Mouse (Mus musculus) embryonic fibroblast, embryonic 13.5 days (primary cell): ENCODE data around the gene 4930505A04Rik. TPM values are rescaled to one million over a fixed set of nuclear protein-coding genes. Genes with fewer than 3 reads are reported as not detected.

ENCODE experiments used
- H3K27ac ChIP-seq: 2 replicates; pipeline ENCODE4 v1.5.1; 2012; ENCODE audit warnings: low read length, control low read depth, inconsistent platforms; ENCODE audit not compliant: insufficient read depth
- H3K4me1 ChIP-seq: 2 replicates; pipeline ENCODE4 v1.6.1; 2011; ENCODE audit warnings: low read length; ENCODE audit not compliant: control insufficient read depth, insufficient read depth
- H3K4me3 ChIP-seq: 2 replicates; pipeline ENCODE4 v1.5.1; 2011; ENCODE audit warnings: mild to moderate bottlenecking, control low read depth, low read length; ENCODE audit not compliant: insufficient read depth
- CTCF ChIP-seq: IDR thresholded peaks from 2 replicates; pipeline ENCODE4 v1.5.1; 2011; ENCODE audit warnings: mild to moderate bottlenecking, control low read depth, low read length, moderate library complexity, borderline replicate concordance; ENCODE audit not compliant: insufficient read depth
- POLR2A ChIP-seq: IDR thresholded peaks from 2 replicates; pipeline ENCODE4 v1.6.1; 2011; ENCODE audit warnings: low read depth, mild to moderate bottlenecking, control low read depth, low read length, moderate library complexity
- polyA plus RNA-seq: library from polyadenylated mRNA; stranded (reverse); fragments of >200 nt; gene quantifications from 2 replicates; pipeline ENCODE4 v1.2.4, GENCODE M21; 2011; ENCODE audit warnings: low read depth; ENCODE audit not compliant: missing spikeins, insufficient read length

Gene 4930505A04Rik
- polyA plus RNA-seq = not detected in 2 replicates

DNA sequence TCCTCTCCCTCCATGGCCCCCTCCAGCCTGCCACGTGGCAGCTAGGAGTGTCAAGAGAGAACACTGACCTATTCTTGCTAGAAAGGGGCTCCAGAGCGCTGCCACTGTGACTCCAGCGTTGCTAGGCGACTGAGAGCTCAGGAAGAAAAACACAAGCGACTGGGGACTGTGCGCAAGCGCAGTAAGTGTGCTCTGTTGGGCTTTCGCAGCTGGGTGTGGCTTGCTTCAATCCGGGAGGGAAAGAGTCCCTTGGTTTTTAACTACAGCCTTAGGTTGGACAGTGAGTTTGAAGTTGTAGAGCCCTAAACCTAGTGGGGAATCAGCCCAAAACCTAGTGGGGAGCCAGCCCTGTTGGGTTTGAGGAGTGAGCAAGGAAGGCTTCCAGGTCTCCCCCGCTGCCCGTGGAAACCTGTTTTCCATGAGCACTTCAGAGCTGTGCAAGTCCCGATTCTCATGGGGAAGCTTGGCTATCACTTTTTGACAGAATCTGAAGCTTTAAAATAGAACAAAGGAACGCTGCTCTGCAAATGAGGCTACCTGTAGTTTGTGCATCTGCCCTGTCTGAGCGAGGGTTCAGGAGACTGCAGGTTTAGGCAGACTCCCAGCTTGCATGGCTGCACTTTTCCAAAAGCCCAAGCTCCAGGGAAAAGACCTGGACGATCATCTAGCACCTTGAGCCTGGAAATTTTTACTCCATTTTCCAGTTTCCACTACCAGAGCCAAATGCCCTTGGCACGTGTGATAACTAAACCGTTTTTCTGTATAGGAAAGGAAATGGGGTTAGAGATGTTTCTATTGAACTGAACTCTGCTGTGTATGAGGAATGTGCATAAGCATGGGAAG is at the start of gene 4930505A04Rik:
Gene 4930505A04Rik (minus strand): TSS at position 77 of the 843 bp plus-strand sequence.
- peak within 1 kb of the TSS; percentile 32 for H3K4me3 ChIP-seq
- H3K27ac ChIP-seq = no peak within 1 kb of the TSS
- TF ChIP-seq POLR2A (peak; percentile 48; the same call in 1 of the 2 replicates), CTCF (no peak)
- H3K4me1 ChIP-seq = no peaks in the 10 kb centered on the region

DNA sequence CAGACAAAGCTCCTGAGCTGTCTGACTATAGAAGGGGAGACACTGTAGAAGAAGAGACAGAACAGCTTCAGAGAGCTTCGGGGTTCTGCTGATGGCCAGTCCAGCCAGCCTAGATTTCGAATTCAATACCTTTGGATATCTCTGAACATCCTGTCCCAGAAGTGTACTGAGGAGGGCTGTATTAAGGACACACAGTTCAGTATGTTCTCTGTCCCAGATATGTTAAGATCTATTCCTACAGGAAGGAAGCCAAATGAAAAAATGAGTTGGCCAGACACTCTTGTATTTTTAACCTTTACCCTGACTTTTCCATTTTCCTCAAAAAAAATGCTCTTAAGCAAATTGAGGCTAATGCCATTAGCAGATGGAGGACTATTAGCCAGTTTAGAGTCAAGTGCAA is 45.5 kb upstream of the 4930505A04Rik start:
- no peak overlapping the region for H3K27ac ChIP-seq
- TF ChIP-seq CTCF = no peak
- no peak for TF ChIP-seq POLR2A
- H3K4me3 ChIP-seq = no peak overlapping the region
- H3K4me1 ChIP-seq = no peaks in the 10 kb centered on the region; the same call in 1 of the 2 replicates

DNA sequence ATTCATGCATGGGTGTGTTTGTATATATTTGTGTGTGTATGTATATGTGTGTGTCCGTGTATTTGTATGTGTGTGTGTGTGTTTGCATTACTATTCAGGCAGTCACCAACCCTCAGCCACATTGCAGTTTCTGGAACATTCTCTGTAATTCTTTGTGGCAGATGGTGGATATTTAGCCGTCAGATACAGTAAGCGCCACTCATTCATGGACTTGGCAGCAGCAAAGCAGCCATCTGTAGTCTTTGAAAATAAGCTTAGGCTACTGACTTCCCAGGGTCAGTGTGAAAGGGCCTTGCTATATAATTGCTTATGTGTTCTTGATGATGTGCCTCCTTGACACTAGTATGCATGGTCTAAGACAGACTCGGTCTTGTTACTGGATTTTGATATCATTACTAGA is 36.6 kb upstream of the 4930505A04Rik start:
- TF ChIP-seq POLR2A (no peak), CTCF (no peak)
- H3K4me3 ChIP-seq = no peak overlapping the region
- no peak overlapping the region for H3K27ac ChIP-seq
- no peaks in the 10 kb centered on the region for H3K4me1 ChIP-seq

DNA sequence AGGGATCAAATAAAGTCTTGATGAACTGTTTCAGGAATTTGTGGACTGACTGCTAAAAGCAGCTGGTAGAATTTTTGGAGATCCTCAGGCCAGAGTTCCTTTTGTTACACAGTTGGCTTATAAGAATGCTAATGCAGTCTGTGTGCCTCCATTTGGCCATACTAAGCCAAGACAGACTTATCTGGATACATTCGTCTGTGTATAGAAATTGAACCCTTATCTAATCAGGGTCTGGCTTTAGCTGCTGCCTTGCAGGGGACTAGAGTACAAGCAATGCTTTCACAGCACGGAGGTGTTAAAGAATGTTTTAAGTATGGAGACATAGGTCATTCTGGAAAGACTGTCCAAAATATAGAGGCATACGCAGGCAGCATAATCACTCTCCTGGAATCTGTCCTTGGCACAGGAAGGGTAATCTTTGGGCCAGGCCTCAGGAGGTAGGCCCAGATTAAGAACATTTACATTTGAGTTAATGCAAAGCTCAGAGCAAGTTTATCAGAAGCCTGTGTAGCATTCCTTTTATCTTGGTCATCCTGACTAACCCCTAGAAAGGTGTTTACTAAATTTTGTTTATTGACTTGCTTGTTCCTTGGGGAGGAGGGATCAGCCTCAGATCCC is 27.2 kb upstream of the 4930505A04Rik start:
- H3K27ac ChIP-seq = no peak overlapping the region
- no peak overlapping the region for H3K4me3 ChIP-seq
- TF ChIP-seq CTCF = no peak
- TF ChIP-seq POLR2A = no peak
- no peaks in the 10 kb centered on the region for H3K4me1 ChIP-seq

DNA sequence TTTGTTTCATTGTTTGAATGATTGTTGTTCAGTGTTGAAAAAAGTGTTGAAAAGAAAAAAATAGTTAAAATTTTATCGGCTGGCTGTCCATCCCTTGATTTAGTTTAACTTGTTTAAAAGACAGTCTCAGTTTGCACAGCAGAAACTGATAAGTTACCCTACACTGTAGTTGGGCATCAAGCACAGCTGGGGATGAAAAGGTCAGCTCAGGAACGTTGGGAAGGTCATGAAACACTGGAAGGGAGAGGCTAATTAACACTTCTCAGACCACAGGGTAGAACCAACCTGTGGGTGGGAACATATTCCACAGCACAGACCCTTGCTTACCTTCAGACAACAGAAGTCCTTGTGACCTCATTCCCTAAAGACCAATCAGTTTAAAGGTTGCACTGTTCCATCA is 25.5 kb upstream of the 4930505A04Rik start:
- Histone ChIP-seq H3K4me1 (no peaks in the 10 kb centered on the region), H3K4me3 (no peak overlapping the region), H3K27ac (no peak overlapping the region)
- TF ChIP-seq POLR2A (no peak), CTCF (no peak)

DNA sequence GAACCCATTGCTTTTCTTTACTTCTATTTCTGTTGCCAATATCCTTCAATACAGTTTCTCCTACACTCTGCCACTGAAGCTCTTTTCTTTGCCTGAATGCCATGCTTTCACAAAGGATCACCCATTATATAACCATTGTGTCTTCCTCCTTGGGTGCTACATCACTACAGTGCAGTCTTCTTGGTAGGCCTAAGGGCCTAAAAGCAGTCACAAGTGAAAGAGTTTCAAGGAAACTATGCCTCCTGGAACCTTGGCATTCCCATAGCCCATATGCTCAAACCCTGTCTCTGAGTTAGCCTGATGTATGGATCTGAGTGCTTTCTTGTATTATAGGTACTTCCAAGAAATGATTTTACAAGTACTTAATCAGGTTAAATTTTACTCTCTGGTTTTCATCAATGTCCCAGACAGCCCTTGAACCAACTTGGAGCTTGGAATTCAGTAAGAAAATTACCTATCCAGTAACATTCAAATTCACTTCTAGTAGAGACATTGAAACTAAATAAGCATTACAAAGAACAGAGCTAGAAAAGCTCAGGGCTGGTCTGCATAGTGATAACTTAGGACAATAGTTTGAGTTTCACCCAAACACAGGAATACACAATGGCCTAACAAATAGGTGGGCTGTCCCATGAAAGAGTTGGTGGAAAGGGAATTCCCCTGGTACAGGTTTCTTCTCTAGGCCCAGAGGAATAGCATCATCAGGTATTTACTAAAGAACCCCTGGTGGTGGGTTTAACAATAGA is 20.1 kb upstream of the 4930505A04Rik start:
- H3K27ac ChIP-seq = no peak overlapping the region
- no peak overlapping the region for H3K4me3 ChIP-seq
- TF ChIP-seq POLR2A = no peak
- TF ChIP-seq CTCF = no peak
- no peaks in the 10 kb centered on the region for H3K4me1 ChIP-seq

DNA sequence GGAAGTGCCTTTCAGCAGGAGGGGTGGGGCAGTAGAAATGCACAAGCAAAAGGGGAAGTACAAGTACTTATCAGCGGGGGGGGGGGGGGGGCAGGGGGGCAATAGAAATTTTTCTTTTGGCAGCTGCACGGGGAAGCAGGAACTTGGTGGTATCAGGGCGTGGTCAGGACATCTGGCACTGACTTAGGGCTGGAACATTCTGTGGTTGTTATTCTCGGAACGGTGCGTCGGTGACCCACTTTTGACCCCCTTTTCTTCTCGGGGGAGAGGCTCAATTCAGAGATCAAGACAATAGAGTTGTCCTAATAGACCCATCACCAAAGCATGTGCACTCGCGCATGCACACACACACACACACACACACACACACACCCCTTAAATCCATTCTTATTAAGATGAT is 16.6 kb upstream of the 4930505A04Rik start:
- H3K27ac ChIP-seq = no peak overlapping the region
- no peak for TF ChIP-seq CTCF
- no peak for TF ChIP-seq POLR2A
- no peak overlapping the region for H3K4me3 ChIP-seq
- no peaks in the 10 kb centered on the region for H3K4me1 ChIP-seq

DNA sequence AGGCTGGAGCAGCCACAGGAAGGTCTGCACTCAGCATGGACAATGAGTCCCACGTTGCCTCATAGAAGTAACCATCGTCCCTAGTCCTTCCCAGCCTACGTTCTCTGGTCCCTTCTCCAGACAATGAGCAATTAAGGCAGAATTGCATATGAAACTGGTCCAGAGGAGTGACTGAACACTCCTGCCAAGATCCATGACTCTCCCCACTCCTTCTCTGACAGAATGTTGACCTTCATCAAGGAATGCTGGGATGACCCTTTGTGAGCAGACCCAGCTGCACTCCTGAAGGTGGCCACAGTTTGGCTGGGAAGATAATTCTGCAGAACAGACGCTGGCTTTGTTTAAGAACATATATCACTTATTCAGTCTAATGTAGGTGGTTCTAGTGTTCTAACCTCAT is 11.7 kb upstream of the 4930505A04Rik start:
- TF ChIP-seq POLR2A = no peak
- no peak for TF ChIP-seq CTCF
- Histone ChIP-seq H3K4me3 (no peak overlapping the region), H3K4me1 (no peaks in the 10 kb centered on the region), H3K27ac (no peak overlapping the region)

DNA sequence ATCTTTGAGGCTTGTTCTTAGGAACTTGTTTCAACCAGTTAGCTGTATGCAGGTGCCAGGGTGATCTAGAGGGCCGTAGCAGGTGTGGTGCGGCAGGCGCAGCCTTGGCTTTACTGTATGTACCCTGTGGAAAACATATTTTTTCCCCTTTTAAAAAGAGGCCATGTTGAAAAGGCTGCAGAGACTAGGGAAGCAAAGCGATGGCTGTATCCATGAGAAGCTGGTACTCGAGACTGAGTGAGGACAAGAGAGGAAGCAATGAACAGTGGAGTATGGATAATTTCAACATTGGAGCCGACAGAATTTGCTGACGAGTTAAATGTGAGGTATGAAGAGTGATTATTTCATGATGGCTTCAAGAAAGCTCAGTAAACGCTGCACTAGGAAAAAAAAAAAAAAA is 440 bp downstream of the 4930505A04Rik start:
- H3K4me1 ChIP-seq = no peaks in the 10 kb centered on the region
- TF ChIP-seq CTCF = no peak
- no peak for TF ChIP-seq POLR2A
- no peak overlapping the region for H3K27ac ChIP-seq
- no peak overlapping the region for H3K4me3 ChIP-seq
